Mouse (Mus musculus): ENCODE measurements around the gene Tatdn3. TPM values are rescaled to one million over a fixed set of nuclear protein-coding genes. Genes with fewer than 3 reads are reported as not detected.
"Not testable (repeated sequence)": the region's sequence is repeated elsewhere in the genome, so short reads cannot be mapped to it uniquely, and the experiment has no call there.

The Tatdn3 gene
- polyA plus RNA-seq, 1 experiment from 2014 or later = 13.1 TPM

- not testable (repeated sequence) for H3K4me2 ChIP-seq (replicated peaks; ENCODE audit: low read depth, low read length)
These were observed 38.9 kb downstream of the Tatdn3 start for GRCm38 (mm10) chr1:191023806-191024205.

GRCm38 (mm10) chr1:191023140-191023539, 39.6 kb downstream of the Tatdn3 start:
- H3K27ac ChIP-seq (ENCODE audit: low read length) = no peak overlapping the region
- no peak for ATAC-seq (ENCODE audit: low FRiP score, low TSS enrichment)
- peaks cover 9% of the 10 kb centered on the region for H3K36me3 ChIP-seq (ENCODE audit: insufficient read depth, low read length)
- no peaks in the 10 kb centered on the region for H3K27me3 ChIP-seq (ENCODE audit: insufficient read depth, low read length)
- H3K4me1 ChIP-seq (ENCODE audit: insufficient read depth, low read length) = peaks cover 21% of the 10 kb centered on the region
- no peaks in the 10 kb centered on the region for H3K9me3 ChIP-seq (ENCODE audit: low read length)
- H3K9ac ChIP-seq (replicated peaks; ENCODE audit: low read length) = no peak overlapping the region
- H3K4me2 ChIP-seq (replicated peaks; ENCODE audit: low read depth, low read length) = no peak overlapping the region
- 87% methylated on average over 2 of the region's 2 CpGs for WGBS
- no peak overlapping the region for H3K4me3 ChIP-seq (ENCODE audit: low read length)

More at GRCm38 (mm10) chr1:191023806-191024205, 38.9 kb downstream of the Tatdn3 start:
- ATAC-seq (ENCODE audit: low FRiP score, low TSS enrichment); H3K36me3 ChIP-seq (ENCODE audit: insufficient read depth, low read length); H3K27me3 ChIP-seq (ENCODE audit: insufficient read depth, low read length); H3K9ac ChIP-seq (replicated peaks; ENCODE audit: low read length); H3K4me3 ChIP-seq (ENCODE audit: low read length); H3K9me3 ChIP-seq (ENCODE audit: low read length); H3K27ac ChIP-seq (ENCODE audit: low read length): not testable (repeated sequence)
- H3K4me1 ChIP-seq (ENCODE audit: insufficient read depth, low read length) = peaks cover 21% of the 10 kb centered on the region
- WGBS = 94% methylated on average over 5 of the region's 6 CpGs

GRCm38 (mm10) chr1:191021016-191021415, 41.7 kb downstream of the Tatdn3 start:
- Histone ChIP-seq H3K4me3 (ENCODE audit: low read length) (no peak overlapping the region), H3K4me2 (replicated peaks; ENCODE audit: low read depth, low read length) (no peak overlapping the region), H3K4me1 (ENCODE audit: insufficient read depth, low read length) (peaks cover 13% of the 10 kb centered on the region), H3K36me3 (ENCODE audit: insufficient read depth, low read length) (peaks cover 9% of the 10 kb centered on the region), H3K27ac (ENCODE audit: low read length) (no peak overlapping the region), H3K9ac (replicated peaks; ENCODE audit: low read length) (no peak overlapping the region), H3K9me3 (ENCODE audit: low read length) (no peaks in the 10 kb centered on the region), H3K27me3 (ENCODE audit: insufficient read depth, low read length) (no peaks in the 10 kb centered on the region)
- 79% methylated on average over 7 of the region's 7 CpGs for WGBS
- no peak for ATAC-seq (ENCODE audit: low FRiP score, low TSS enrichment)

GRCm38 (mm10) chr1:191020217-191020924, 42.4 kb downstream of the Tatdn3 start:
- Histone ChIP-seq H3K4me2 (replicated peaks; ENCODE audit: low read depth, low read length) (no peak overlapping the region), H3K27ac (ENCODE audit: low read length) (no peak overlapping the region), H3K9ac (replicated peaks; ENCODE audit: low read length) (no peak overlapping the region), H3K36me3 (ENCODE audit: insufficient read depth, low read length) (peaks cover 9% of the 10 kb centered on the region), H3K9me3 (ENCODE audit: low read length) (no peaks in the 10 kb centered on the region), H3K4me1 (ENCODE audit: insufficient read depth, low read length) (peaks cover 11% of the 10 kb centered on the region), H3K27me3 (ENCODE audit: insufficient read depth, low read length) (no peaks in the 10 kb centered on the region), H3K4me3 (ENCODE audit: low read length) (no peak overlapping the region)
- no peak for ATAC-seq (ENCODE audit: low FRiP score, low TSS enrichment)
- 86% methylated on average over 3 of the region's 3 CpGs for WGBS

- H3K27ac ChIP-seq (ENCODE audit: low read length) = no peak overlapping the region
- ATAC-seq (ENCODE audit: low FRiP score, low TSS enrichment) = no peak
- WGBS = 92% methylated on average over 5 of the region's 5 CpGs
These were observed 42.9 kb downstream of the Tatdn3 start for GRCm38 (mm10) chr1:191019803-191020202.

GRCm38 (mm10) chr1:191014271-191014670, 48.5 kb downstream of the Tatdn3 start:
- Histone ChIP-seq H3K4me2 (replicated peaks; ENCODE audit: low read depth, low read length) (no peak overlapping the region), H3K36me3 (ENCODE audit: insufficient read depth, low read length) (peaks cover 38% of the 10 kb centered on the region)

More at GRCm38 (mm10) chr1:191019803-191020202, 42.9 kb downstream of the Tatdn3 start:
- Histone ChIP-seq H3K36me3 (ENCODE audit: insufficient read depth, low read length) (peaks cover 10% of the 10 kb centered on the region), H3K4me3 (ENCODE audit: low read length) (no peak overlapping the region), H3K4me2 (replicated peaks; ENCODE audit: low read depth, low read length) (no peak overlapping the region), H3K9me3 (ENCODE audit: low read length) (no peaks in the 10 kb centered on the region), H3K4me1 (ENCODE audit: insufficient read depth, low read length) (peaks cover 5% of the 10 kb centered on the region), H3K27me3 (ENCODE audit: insufficient read depth, low read length) (no peaks in the 10 kb centered on the region), H3K9ac (replicated peaks; ENCODE audit: low read length) (no peak overlapping the region)

GRCm38 (mm10) chr1:191008707-191009106, 54.0 kb downstream of the Tatdn3 start:
- H3K27ac ChIP-seq (ENCODE audit: low read length) = no peak overlapping the region
- no peak overlapping the region for H3K4me2 ChIP-seq (replicated peaks; ENCODE audit: low read depth, low read length)
- no peaks in the 10 kb centered on the region for H3K4me1 ChIP-seq (ENCODE audit: insufficient read depth, low read length)
- H3K27me3 ChIP-seq (ENCODE audit: insufficient read depth, low read length) = no peaks in the 10 kb centered on the region
- no peak overlapping the region for H3K4me3 ChIP-seq (ENCODE audit: low read length)
- WGBS = 99% methylated on average over 5 of the region's 5 CpGs
- no peak for ATAC-seq (ENCODE audit: low FRiP score, low TSS enrichment)
- H3K9me3 ChIP-seq (ENCODE audit: low read length) = peaks cover 3% of the 10 kb centered on the region; the same call in 1 of the 2 replicates
- peaks cover 43% of the 10 kb centered on the region for H3K36me3 ChIP-seq (ENCODE audit: insufficient read depth, low read length)
- no peak overlapping the region for H3K9ac ChIP-seq (replicated peaks; ENCODE audit: low read length)

More at GRCm38 (mm10) chr1:191014271-191014670, 48.5 kb downstream of the Tatdn3 start:
- no peak overlapping the region for H3K4me3 ChIP-seq (ENCODE audit: low read length)
- 91% methylated on average over 3 of the region's 3 CpGs for WGBS
- no peak overlapping the region for H3K27ac ChIP-seq (ENCODE audit: low read length)
- no peak overlapping the region for H3K9ac ChIP-seq (replicated peaks; ENCODE audit: low read length)
- ATAC-seq (ENCODE audit: low FRiP score, low TSS enrichment) = no peak
- H3K27me3 ChIP-seq (ENCODE audit: insufficient read depth, low read length) = no peaks in the 10 kb centered on the region
- H3K9me3 ChIP-seq (ENCODE audit: low read length) = no peaks in the 10 kb centered on the region
- H3K4me1 ChIP-seq (ENCODE audit: insufficient read depth, low read length) = no peaks in the 10 kb centered on the region

GRCm38 (mm10) chr1:191002201-191002600, 60.5 kb downstream of the Tatdn3 start:
- no peak overlapping the region for H3K27ac ChIP-seq (ENCODE audit: low read length)
- H3K27me3 ChIP-seq (ENCODE audit: insufficient read depth, low read length) = no peaks in the 10 kb centered on the region
- no peaks in the 10 kb centered on the region for H3K4me1 ChIP-seq (ENCODE audit: insufficient read depth, low read length)
- 60% methylated on average over 6 of the region's 6 CpGs for WGBS
- H3K4me3 ChIP-seq (ENCODE audit: low read length) = no peak overlapping the region
- ATAC-seq (ENCODE audit: low FRiP score, low TSS enrichment) = no peak
- no peak overlapping the region for H3K4me2 ChIP-seq (replicated peaks; ENCODE audit: low read depth, low read length)
- peaks cover 6% of the 10 kb centered on the region; the same call in 1 of the 2 replicates for H3K9me3 ChIP-seq (ENCODE audit: low read length)
- no peaks in the 10 kb centered on the region for H3K36me3 ChIP-seq (ENCODE audit: insufficient read depth, low read length)
- H3K9ac ChIP-seq (replicated peaks; ENCODE audit: low read length) = no peak overlapping the region

- Histone ChIP-seq H3K27ac (ENCODE audit: low read length) (no peak overlapping the region), H3K9ac (replicated peaks; ENCODE audit: low read length) (no peak overlapping the region), H3K4me1 (ENCODE audit: insufficient read depth, low read length) (peaks cover 2% of the 10 kb centered on the region; the same call in 1 of the 2 replicates), H3K27me3 (ENCODE audit: insufficient read depth, low read length) (no peaks in the 10 kb centered on the region), H3K4me3 (ENCODE audit: low read length) (no peak overlapping the region), H3K4me2 (replicated peaks; ENCODE audit: low read depth, low read length) (no peak overlapping the region), H3K36me3 (ENCODE audit: insufficient read depth, low read length) (no peaks in the 10 kb centered on the region), H3K9me3 (ENCODE audit: low read length) (peaks cover 6% of the 10 kb centered on the region; the same call in 1 of the 2 replicates)
- ATAC-seq (ENCODE audit: low FRiP score, low TSS enrichment) = no peak
- WGBS = 78% methylated on average over 3 of the region's 3 CpGs
These were observed 62.0 kb downstream of the Tatdn3 start for GRCm38 (mm10) chr1:191000686-191001085.

GRCm38 (mm10) chr1:190998027-190998426, 64.7 kb downstream of the Tatdn3 start:
- H3K4me2 ChIP-seq (replicated peaks; ENCODE audit: low read depth, low read length) = no peak overlapping the region
- H3K36me3 ChIP-seq (ENCODE audit: insufficient read depth, low read length) = no peaks in the 10 kb centered on the region
- peaks cover 7% of the 10 kb centered on the region; the same call in 1 of the 2 replicates for H3K4me1 ChIP-seq (ENCODE audit: insufficient read depth, low read length)
- no peak overlapping the region for H3K27ac ChIP-seq (ENCODE audit: low read length)
- no peak overlapping the region for H3K4me3 ChIP-seq (ENCODE audit: low read length)
- H3K9ac ChIP-seq (replicated peaks; ENCODE audit: low read length) = no peak overlapping the region
- H3K9me3 ChIP-seq (ENCODE audit: low read length) = peaks cover 6% of the 10 kb centered on the region; the same call in 1 of the 2 replicates
- H3K27me3 ChIP-seq (ENCODE audit: insufficient read depth, low read length) = no peaks in the 10 kb centered on the region
- WGBS = 73% methylated on average over 1 of the region's 1 CpGs
- ATAC-seq (ENCODE audit: low FRiP score, low TSS enrichment) = no peak
